In the genomic region with DNA sequence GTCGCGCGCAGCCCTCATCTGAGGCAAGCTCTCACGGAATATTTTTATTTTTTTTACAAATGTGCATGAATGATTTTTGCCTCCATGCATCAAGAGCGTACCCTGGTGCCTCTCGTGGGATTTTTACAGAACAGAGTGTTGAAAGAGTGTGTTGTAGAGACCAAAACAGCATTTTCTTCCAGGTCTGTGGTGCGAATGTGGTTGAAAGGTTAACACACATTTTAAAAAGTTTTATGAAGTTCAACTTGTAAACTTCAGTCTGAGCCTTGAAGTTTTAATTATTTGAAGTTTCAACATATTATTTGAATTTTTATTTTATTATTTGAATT, we compare ENCODE assay signal across 8 mouse cellular contexts. TPM values are rescaled to one million over a fixed set of nuclear protein-coding genes. Genes with fewer than 3 reads are reported as not detected.
DNase-seq lines count a peak whose midpoint lies in the region; ATAC-seq and TF ChIP-seq lines count a peak whose summit lies in the region.

No protein-coding gene starts in this region.

- peak overlapping the region; percentile 91; the same call in 1 of the 2 replicates for H3K27ac ChIP-seq in heart, embryonic 10.5 days
- H3K27ac ChIP-seq in forebrain, embryonic 16.5 days (ENCODE audit: low read length) = peak overlapping the region; percentile 85
- peak overlapping the region; percentile 56; the same call in 1 of the 2 replicates for H3K27ac ChIP-seq in liver, postnatal 0 days (ENCODE audit: low read depth)

- peak overlapping the region; percentile 94 for H3K4me3 ChIP-seq in heart, embryonic 10.5 days
- peak overlapping the region; percentile 100 for H3K4me3 ChIP-seq in E14TG2a.4 (replicated peaks; ENCODE audit: low read length)
- H3K4me3 ChIP-seq in forebrain, embryonic 16.5 days (replicated peaks; ENCODE audit: low read length) = peak overlapping the region; percentile 91
- H3K4me3 ChIP-seq in liver, postnatal 0 days (ENCODE audit: low read depth, low read length) = peak overlapping the region; percentile 96

- no peaks in the 10 kb centered on the region for H3K9me3 ChIP-seq in heart, embryonic 10.5 days
- H3K9me3 ChIP-seq in E14TG2a.4 (ENCODE audit: low read length) = no peaks in the 10 kb centered on the region
- no peaks in the 10 kb centered on the region for H3K9me3 ChIP-seq in forebrain, embryonic 16.5 days (ENCODE audit: control insufficient read depth, low read length)
- H3K9me3 ChIP-seq in liver, postnatal 0 days (ENCODE audit: low read length) = no peaks in the 10 kb centered on the region

- no peak for DNase-seq in heart, embryonic 10.5 days (ENCODE audit: low spot score)
- DNase-seq in heart, adult 8-10 months (ENCODE audit: low spot score) = no peak
- no peak for DNase-seq in liver, postnatal 0 days
- DNase-seq in embryo, embryonic 9.5 days (ENCODE audit: extremely low spot score) = no peak
- DNase-seq in gastrocnemius, adult 8-10 months (ENCODE audit: low spot score in 2 of 2) = no peak

- H3K4me1 ChIP-seq in heart, embryonic 10.5 days = peaks cover 7% of the 10 kb centered on the region; the same call in 1 of the 2 replicates
- peaks cover 64% of the 10 kb centered on the region for H3K4me1 ChIP-seq in E14TG2a.4 (replicated peaks; ENCODE audit: low read depth, low read length)
- peaks cover 21% of the 10 kb centered on the region for H3K4me1 ChIP-seq in forebrain, embryonic 16.5 days (replicated peaks; ENCODE audit: control insufficient read depth, insufficient read depth, low read length)
- 0 out of 2 replicates have a peak, but pooled peaks cover 6% of the 10 kb centered on the region for H3K4me1 ChIP-seq in liver, postnatal 0 days (ENCODE audit: insufficient read depth)

- peak; percentile 59; the same call in 1 of the 2 replicates for ATAC-seq in forebrain, embryonic 16.5 days
- ATAC-seq in liver, postnatal 0 days = peak; percentile 44
- ATAC-seq in cerebellum, adult (ENCODE audit: insufficient number of reproducible peaks, low FRiP score, low TSS enrichment) = no peak

- WGBS in heart, embryonic 10.5 days = under 1% methylated on average over 7 of the region's 7 CpGs
- WGBS in forebrain, embryonic 16.5 days = 0% methylated on average over 7 of the region's 7 CpGs
- WGBS in liver, postnatal 0 days (ENCODE audit: insufficient replicate concordance) = 1% methylated on average over 7 of the region's 7 CpGs

- no peaks in the 10 kb centered on the region for H3K27me3 ChIP-seq in heart, embryonic 10.5 days (ENCODE audit: insufficient read depth, poor library complexity, severe bottlenecking)
- no peaks in the 10 kb centered on the region for H3K27me3 ChIP-seq in E14TG2a.4 (ENCODE audit: insufficient read depth, low read length)
- H3K27me3 ChIP-seq in forebrain, embryonic 16.5 days (replicated peaks; ENCODE audit: control insufficient read depth, insufficient read depth, low read length) = no peaks in the 10 kb centered on the region
- H3K27me3 ChIP-seq in liver, postnatal 0 days (ENCODE audit: insufficient read depth, low read length) = no peaks in the 10 kb centered on the region

- H3K4me2 ChIP-seq in forebrain, embryonic 16.5 days (ENCODE audit: low read length) = peak overlapping the region; percentile 95
- H3K4me2 ChIP-seq in liver, postnatal 0 days (ENCODE audit: low read depth, low read length) = peak overlapping the region; percentile 95

- peak overlapping the region; percentile 85 for H3K9ac ChIP-seq in forebrain, embryonic 16.5 days (replicated peaks; ENCODE audit: low read depth, low read length)
- no peak overlapping the region for H3K9ac ChIP-seq in liver, postnatal 0 days (replicated peaks)

- peaks cover 33% of the 10 kb centered on the region for H3K36me3 ChIP-seq in heart, embryonic 10.5 days
- H3K36me3 ChIP-seq in E14TG2a.4 (ENCODE audit: insufficient read depth, low read length) = peaks cover 38% of the 10 kb centered on the region
- H3K36me3 ChIP-seq in forebrain, embryonic 16.5 days (ENCODE audit: control insufficient read depth, insufficient read depth) = peaks cover 8% of the 10 kb centered on the region; the same call in 1 of the 2 replicates
- 0 out of 2 replicates have a peak, but pooled peaks cover 4% of the 10 kb centered on the region for H3K36me3 ChIP-seq in liver, postnatal 0 days (replicated peaks; ENCODE audit: insufficient read depth, low read length)

- TF ChIP-seq EP300 in liver, postnatal 0 days (IDR thresholded peaks at IDR 0.05; ENCODE audit: low read depth) = no peak

- no peak for TF ChIP-seq CTCF in E14TG2a.4 (conservative IDR thresholded peaks at IDR 0.05; ENCODE audit: low read length)
- no peak for TF ChIP-seq CTCF in liver, postnatal 0 days (IDR thresholded peaks at IDR 0.05; ENCODE audit: low read depth)

RNA-seq across cellular contexts. Expression of a gene that starts 0.3 kb away (rescaled TPM):
- polyA plus RNA-seq in heart, embryonic 10.5 days (2016; fragmentation: Nextera tagmentation; extraction: Ambion mirVana) = 10.1 and 13.0 TPM in 2 replicates
- total RNA-seq in heart, adult 8-10 months (2022) = 1 to 10 TPM; 4.1 to 4.8 (median 4.7) TPM
- polyA plus RNA-seq in forebrain, embryonic 16.5 days (2015; fragmentation: Nextera tagmentation; extraction: Ambion mirVana) = 12.7 and 13.0 TPM in 2 replicates
- polyA plus RNA-seq in liver, postnatal 0 days (2015; fragmentation: Nextera tagmentation; extraction: Ambion mirVana) = 4.3 and 4.8 TPM in 2 replicates
- total RNA-seq in gastrocnemius, adult 8-10 months (2022) = 1 to 10 TPM; 3.2 to 4.8 (median 4.0) TPM

RNA-seq across cellular contexts. Expression of a gene that starts 41.7 kb away (rescaled TPM):
- polyA plus RNA-seq in heart, embryonic 10.5 days (2016; fragmentation: Nextera tagmentation; extraction: Ambion mirVana) = 0.04 and 0.96 TPM in 2 replicates
- total RNA-seq in heart, adult 8-10 months (2022) = not detected
- polyA plus RNA-seq in forebrain, embryonic 16.5 days (2015; fragmentation: Nextera tagmentation; extraction: Ambion mirVana) = 0.06 and 0.22 TPM in 2 replicates
- 0.92 and 0.96 TPM in 2 replicates for polyA plus RNA-seq in liver, postnatal 0 days (2015; fragmentation: Nextera tagmentation; extraction: Ambion mirVana)
- not detected for total RNA-seq in gastrocnemius, adult 8-10 months (2022)

RNA-seq across cellular contexts. Expression of a gene that starts 55.0 kb away (rescaled TPM):
- 39.0 and 42.2 TPM in 2 replicates for polyA plus RNA-seq in heart, embryonic 10.5 days (2016; fragmentation: Nextera tagmentation; extraction: Ambion mirVana)
- 10 to 100 TPM; 12.3 to 15.4 (median 14.7) TPM for total RNA-seq in heart, adult 8-10 months (2022)
- polyA plus RNA-seq in forebrain, embryonic 16.5 days (2015; fragmentation: Nextera tagmentation; extraction: Ambion mirVana) = 62.5 and 72.6 TPM in 2 replicates
- polyA plus RNA-seq in liver, postnatal 0 days (2015; fragmentation: Nextera tagmentation; extraction: Ambion mirVana) = 7.4 and 9.5 TPM in 2 replicates
- total RNA-seq in gastrocnemius, adult 8-10 months (2022) = 10 to 100 TPM in 1 of 4 experiments, 1 to 10 TPM in 3; 7.2 to 11.7 (median 8.3) TPM
